Mouse (Mus musculus) hindlimb bud, embryonic 11.5 days (tissue): ENCODE results near the gene Dync2li1.

Experiments used
- DNase-seq: peaks from one replicate; pipeline ENCODE4 v3.0.0-alpha.2; 2012; ENCODE audit warnings: low read depth, low spot score; ENCODE audit errors: extremely low spot score

The Dync2li1 gene

GRCm38 (mm10) chr17:84608606-84609005, 17.7 kb upstream of the Dync2li1 start:
- no peak for DNase-seq

DNA sequence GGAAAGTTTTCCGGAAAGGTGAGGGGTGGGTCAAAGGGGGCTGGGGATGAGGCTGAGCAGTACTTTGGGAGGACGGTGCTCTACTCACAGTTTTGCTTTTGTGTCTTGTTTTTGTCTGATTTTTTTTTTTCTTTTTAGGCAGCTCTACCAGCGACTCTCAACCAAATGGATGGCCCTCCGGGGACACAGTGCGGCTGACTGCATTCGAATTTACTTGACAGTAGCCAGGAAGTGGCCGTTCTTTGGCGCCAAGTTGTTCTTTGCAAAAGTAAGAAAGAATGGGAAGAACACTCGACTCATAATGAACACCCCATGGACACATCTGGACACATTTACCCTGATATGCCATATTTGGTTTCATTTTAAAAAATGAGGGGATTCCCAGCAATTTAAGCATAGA, 14.8 kb upstream of the Dync2li1 start:
- no peak for DNase-seq

DNA sequence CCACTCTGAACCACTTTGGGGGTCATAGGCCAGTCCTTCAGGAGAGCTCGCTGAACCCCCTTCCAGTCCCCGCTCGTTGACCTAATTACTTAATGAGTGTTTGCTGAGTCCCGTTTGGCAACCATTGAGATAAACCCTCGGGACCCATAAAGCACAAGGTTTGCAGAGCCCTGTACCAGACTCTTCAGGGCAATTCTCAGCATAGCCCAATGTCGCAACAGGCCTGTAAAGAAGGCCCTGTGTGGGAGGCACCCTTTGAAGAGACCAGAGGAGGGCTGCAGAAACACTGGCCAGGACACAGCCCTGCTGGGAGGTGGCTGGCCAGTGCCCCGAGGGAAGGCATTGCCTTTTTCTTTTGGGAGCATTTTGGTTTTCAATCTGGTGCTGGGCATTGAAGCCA, 14.3 kb upstream of the Dync2li1 start:
- no peak for DNase-seq

- DNase-seq = no peak
Observed at GRCm38 (mm10) chr17:84615811-84616210, 10.5 kb upstream of the Dync2li1 start.

- no peak for DNase-seq
Observed at GRCm38 (mm10) chr17:84616526-84617074, 9.7 kb upstream of the Dync2li1 start.

GRCm38 (mm10) chr17:84617953-84618352, 8.3 kb upstream of the Dync2li1 start:
- DNase-seq = no peak

DNA sequence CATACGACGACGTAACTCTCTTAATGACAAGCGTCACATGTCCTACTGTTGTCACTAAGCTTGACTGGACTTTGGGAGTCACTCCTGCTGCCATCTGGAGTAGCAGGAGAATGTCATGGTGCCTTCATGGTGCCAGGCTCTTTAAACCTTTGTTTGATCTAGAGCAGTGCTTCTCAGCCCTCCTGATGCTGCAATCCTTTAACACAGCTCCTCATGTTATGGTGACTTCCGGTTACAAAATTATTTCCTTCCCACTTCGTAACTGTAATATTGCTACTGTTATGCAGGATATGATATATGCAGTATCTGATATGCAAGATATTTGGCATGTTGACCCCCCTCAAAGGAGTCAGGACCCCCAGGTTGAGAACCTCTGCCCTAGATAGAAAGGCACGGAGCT, 7.2 kb upstream of the Dync2li1 start:
- DNase-seq = no peak

- DNase-seq = no peak
Observed at GRCm38 (mm10) chr17:84620076-84620475, 6.2 kb upstream of the Dync2li1 start.

GRCm38 (mm10) chr17:84620610-84621009, 5.7 kb upstream of the Dync2li1 start:
- DNase-seq = no peak

GRCm38 (mm10) chr17:84621209-84621608, 5.1 kb upstream of the Dync2li1 start:
- DNase-seq = no peak

DNA sequence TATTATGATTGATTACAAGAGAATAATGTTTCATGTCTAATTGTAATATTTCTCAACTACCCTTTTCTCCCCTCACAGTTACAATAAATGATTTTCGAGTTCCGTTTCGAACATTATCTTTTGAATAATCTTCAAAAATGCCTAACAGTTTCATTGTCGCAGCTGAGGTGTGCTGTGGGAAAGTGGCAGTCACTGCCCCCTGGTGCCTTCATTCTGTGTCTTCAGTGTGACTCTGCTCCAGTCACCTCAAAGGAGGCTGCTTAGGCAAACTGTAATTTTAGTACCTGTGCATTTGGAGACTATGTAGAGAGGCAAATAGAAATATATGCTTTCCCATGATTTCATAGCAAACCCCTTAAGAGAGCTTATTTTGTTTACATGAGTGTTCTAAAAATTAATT, 4.3 kb upstream of the Dync2li1 start:
- DNase-seq = no peak

- peak; percentile 77 for DNase-seq
Observed at GRCm38 (mm10) chr17:84622873-84623272, 3.4 kb upstream of the Dync2li1 start.

GRCm38 (mm10) chr17:84626857-84627305, 585 bp downstream of the Dync2li1 start:
- DNase-seq = no peak

DNA sequence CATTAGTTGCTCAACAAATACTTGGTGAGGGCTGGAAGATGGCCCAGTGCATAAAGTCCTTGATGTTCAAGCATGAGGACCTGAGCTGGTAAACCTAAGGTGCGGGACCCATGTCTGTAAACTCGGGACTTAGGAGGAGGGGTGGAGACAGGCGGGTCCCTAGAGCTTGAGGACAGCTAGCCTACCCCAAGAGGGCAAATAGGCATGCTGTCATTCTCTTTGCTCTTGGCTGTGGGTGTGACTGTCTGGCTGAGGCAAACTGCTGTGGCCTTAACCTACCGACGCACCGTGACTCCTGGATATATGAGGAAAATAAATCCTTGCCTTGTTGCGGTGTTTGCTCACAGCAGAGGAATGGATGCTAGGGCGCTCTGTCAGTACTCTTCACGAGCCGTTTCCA, 1.4 kb downstream of the Dync2li1 start:
- no peak for DNase-seq

DNA sequence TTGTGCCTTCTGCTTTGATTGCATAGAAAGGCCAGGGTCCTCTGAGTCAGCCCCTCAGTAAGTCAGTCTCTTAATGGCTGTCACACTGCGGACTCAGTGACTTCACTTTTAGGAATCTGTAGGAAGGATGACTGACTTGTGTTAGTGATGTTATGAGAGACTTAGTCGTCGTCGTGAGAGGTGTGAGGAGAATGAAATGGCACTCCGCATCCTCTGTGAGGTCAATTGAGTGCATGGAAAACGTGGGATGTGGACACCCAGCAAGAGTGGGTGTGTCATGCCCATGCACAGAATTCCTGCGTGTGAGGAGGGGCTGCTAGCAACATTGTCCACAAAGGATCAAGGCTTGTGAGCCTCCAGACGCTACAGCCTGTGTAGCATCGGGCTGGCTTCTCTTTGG, 2.3 kb downstream of the Dync2li1 start:
- no peak for DNase-seq

- DNase-seq = no peak
Observed at GRCm38 (mm10) chr17:84631836-84632235, 5.5 kb downstream of the Dync2li1 start.

DNA sequence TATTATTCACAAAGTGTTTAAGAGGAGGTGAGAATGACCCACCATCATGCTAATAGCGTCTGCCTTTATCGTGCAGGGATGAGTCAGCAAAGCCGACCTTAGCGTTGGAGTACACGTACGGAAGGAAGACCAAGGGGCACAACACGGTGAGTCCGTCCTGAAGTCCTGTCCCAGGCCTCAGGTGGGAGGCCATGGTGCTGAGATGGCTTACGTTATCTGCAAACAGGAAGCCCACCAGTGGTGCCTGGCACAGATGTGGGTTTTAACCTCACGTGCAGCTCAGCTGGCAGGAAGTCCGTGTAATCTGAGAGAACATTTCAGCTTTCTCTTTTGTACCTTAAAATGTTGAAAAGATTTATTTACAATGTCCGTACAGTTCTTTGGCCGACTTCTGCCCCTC, 7.1 kb downstream of the Dync2li1 start:
- DNase-seq = no peak

DNA sequence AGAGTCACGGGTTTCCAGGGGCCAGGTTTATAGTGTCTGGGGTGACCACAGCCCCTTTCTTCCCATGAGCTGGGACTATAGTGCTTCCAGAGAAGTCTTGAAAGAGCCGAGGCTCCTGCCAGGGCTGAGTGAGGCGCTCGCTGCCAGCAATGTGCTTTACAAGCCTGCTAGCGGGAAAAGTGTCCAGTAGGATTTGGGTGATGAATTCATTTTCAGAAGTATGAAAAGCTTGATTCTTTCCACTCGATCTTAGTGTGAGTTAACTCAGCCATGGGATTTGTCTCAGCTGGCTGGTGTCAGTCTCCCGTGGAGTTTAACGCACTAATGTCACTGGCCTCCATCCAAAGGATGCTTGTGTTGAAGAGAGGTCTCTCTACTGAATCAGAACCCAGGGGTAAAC, 10.0 kb downstream of the Dync2li1 start:
- no peak for DNase-seq

DNA sequence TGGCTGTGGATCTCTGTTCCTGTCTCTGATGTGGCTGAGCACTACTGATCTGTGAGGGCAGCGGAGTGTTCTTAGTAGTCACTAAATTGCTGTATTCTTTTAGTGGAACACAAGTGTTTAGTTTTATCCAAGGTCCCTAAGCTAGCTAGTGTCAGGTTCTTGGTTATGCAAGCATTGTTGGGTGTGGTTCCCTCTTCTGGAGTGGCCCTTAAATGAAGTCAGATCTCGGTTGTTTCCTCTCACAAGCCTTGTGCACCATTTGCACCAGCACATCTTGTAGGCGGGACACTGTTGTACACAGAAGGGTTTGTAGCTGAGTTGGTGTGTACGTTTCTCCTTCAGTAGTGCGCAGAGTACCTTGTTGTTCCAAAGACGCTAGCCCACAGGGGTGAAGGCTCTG, 11.7 kb downstream of the Dync2li1 start:
- DNase-seq = no peak

- no peak for DNase-seq
Observed at GRCm38 (mm10) chr17:84639796-84640378, 13.6 kb downstream of the Dync2li1 start.

- DNase-seq = no peak
Observed at GRCm38 (mm10) chr17:84641893-84642292, 15.6 kb downstream of the Dync2li1 start.

DNA sequence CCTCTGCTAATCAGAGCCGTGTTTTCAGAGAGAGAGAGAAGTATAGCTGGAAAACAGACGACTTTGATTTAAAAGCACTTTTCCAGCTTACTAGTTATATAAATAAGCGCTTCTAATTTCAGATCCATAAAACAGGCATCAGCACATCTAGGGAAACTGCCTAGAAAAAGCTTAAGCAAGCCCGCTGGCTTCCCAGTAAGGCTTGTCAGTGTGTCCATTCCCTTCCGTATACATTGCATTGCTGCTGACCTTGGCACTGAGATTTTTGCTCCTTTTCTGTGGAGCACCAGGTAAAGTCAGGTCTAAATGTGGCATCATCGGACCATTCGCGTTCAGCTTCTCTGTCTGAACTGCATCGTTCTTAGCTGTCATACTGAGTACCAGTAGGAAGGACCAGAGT, 16.0 kb downstream of the Dync2li1 start:
- no peak for DNase-seq
